Mouse (Mus musculus): ENCODE measurements at regions not wholly inside any gene's neighbourhood (a gene's known extent, or its start where the extent isn't known, plus 50 kb on each side); places are given as distances from the start of the nearest gene placed in this dataset.

GRCm38 (mm10) chr4:9046436-9046835, 807.6 kb upstream of the Car8 start:
- no peak overlapping the region for H3K4me2 ChIP-seq
- 86% methylated on average over 14 of the region's 14 CpGs for WGBS
- no peaks in the 10 kb centered on the region for H3K4me1 ChIP-seq (replicated peaks)
- H3K9ac ChIP-seq, result no peak overlapping the region
- H3K27ac ChIP-seq (replicated peaks), result no peak overlapping the region
- no peak overlapping the region for H3K4me3 ChIP-seq
- no peak for ATAC-seq (ENCODE audit: low FRiP score, low read depth)
- no peaks in the 10 kb centered on the region for H3K36me3 ChIP-seq
- no peaks in the 10 kb centered on the region for H3K9me3 ChIP-seq
- no peaks in the 10 kb centered on the region for H3K27me3 ChIP-seq

GRCm38 (mm10) chr4:9046030-9046429, 807.2 kb upstream of the Car8 start:
- H3K9me3 ChIP-seq, result no peaks in the 10 kb centered on the region
- no peaks in the 10 kb centered on the region for H3K27me3 ChIP-seq
- no peak for ATAC-seq (ENCODE audit: low FRiP score, low read depth)
- no peaks in the 10 kb centered on the region for H3K4me1 ChIP-seq (replicated peaks)
- no peaks in the 10 kb centered on the region for H3K36me3 ChIP-seq
- no peak overlapping the region for H3K27ac ChIP-seq (replicated peaks)
- H3K9ac ChIP-seq, result no peak overlapping the region
- WGBS, result 79% methylated on average over 4 of the region's 4 CpGs
- no peak overlapping the region for H3K4me3 ChIP-seq
- H3K4me2 ChIP-seq, result no peak overlapping the region

GRCm38 (mm10) chr4:9036005-9036404, 797.2 kb upstream of the Car8 start:
- H3K27me3 ChIP-seq, result no peaks in the 10 kb centered on the region
- no peak overlapping the region for H3K9ac ChIP-seq
- H3K9me3 ChIP-seq, result no peaks in the 10 kb centered on the region
- no peak overlapping the region for H3K4me3 ChIP-seq
- ATAC-seq (ENCODE audit: low FRiP score, low read depth), result no peak
- H3K36me3 ChIP-seq, result no peaks in the 10 kb centered on the region
- no peak overlapping the region for H3K4me2 ChIP-seq
- H3K27ac ChIP-seq (replicated peaks), result no peak overlapping the region
- 83% methylated on average over 4 of the region's 4 CpGs for WGBS
- H3K4me1 ChIP-seq (replicated peaks), result no peaks in the 10 kb centered on the region

- H3K9me3 ChIP-seq, result no peaks in the 10 kb centered on the region
- no peak overlapping the region for H3K4me3 ChIP-seq
- H3K4me1 ChIP-seq (replicated peaks), result no peaks in the 10 kb centered on the region
- no peak overlapping the region for H3K27ac ChIP-seq (replicated peaks)
- H3K36me3 ChIP-seq, result no peaks in the 10 kb centered on the region
- no peak overlapping the region for H3K4me2 ChIP-seq
- peak; percentile 53 for ATAC-seq (ENCODE audit: low FRiP score, low read depth)
- 68% methylated on average over 4 of the region's 4 CpGs for WGBS
- H3K27me3 ChIP-seq, result no peaks in the 10 kb centered on the region
- H3K9ac ChIP-seq, result no peak overlapping the region
These were observed 796.5 kb upstream of the Car8 start for GRCm38 (mm10) chr4:9035350-9035749.

GRCm38 (mm10) chr4:9034280-9034679, 795.4 kb upstream of the Car8 start:
- no peaks in the 10 kb centered on the region for H3K36me3 ChIP-seq
- H3K4me3 ChIP-seq, result no peak overlapping the region
- H3K9ac ChIP-seq, result no peak overlapping the region
- no peak overlapping the region for H3K27ac ChIP-seq (replicated peaks)
- 69% methylated on average over 4 of the region's 4 CpGs for WGBS
- no peak for ATAC-seq (ENCODE audit: low FRiP score, low read depth)
- H3K9me3 ChIP-seq, result no peaks in the 10 kb centered on the region
- no peaks in the 10 kb centered on the region for H3K4me1 ChIP-seq (replicated peaks)
- no peak overlapping the region for H3K4me2 ChIP-seq
- no peaks in the 10 kb centered on the region for H3K27me3 ChIP-seq

DNA sequence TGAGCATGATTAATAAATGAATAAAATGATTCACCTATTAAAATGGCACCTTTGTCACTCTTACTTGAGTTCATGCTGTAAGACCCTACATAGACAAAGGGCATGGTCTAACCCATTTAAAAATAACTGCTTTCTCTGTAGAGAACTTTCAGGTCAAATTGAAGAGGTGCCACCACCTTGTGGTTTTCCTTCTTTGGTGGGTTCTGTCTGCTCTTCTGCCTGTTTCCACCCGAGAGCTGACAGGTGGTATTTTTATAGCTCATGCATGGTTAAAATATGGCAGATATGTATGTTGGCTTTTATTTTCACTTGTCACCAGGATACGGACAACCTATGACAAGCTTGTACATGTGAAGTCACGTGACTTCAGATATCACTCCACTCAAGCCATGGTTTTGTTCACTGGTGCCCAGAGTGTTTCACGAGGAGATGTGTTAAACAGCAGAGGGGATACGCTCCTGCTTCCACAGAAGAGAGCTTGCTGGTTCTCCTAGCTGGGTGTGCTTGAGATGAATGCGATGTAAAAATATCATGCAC, 794.3 kb upstream of the Car8 start:
- H3K4me3 ChIP-seq, result no peak overlapping the region
- 89% methylated on average over 6 of the region's 6 CpGs for WGBS

DNA sequence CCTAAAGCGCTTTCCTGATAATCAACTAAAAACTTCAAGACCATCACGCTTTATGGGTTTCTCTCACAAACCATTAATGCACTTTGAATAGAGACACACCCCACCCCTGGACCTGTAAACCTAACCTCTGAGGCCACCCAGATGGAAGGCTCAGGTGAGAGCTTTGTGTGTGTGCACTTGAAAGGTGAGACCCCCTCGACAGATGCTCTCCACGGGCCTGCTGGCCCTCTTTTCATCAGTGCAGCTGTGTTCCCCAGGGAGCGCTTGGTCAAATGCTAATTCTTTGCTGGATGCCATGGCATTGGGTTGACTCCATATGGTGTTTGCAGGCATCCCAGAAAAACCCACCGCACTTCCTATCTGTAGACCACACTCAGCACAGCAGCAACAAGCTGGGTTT, 792.8 kb upstream of the Car8 start:
- Histone ChIP-seq H3K4me1 (replicated peaks) (peaks cover 23% of the 10 kb centered on the region), H3K9ac (no peak overlapping the region), H3K27me3 (no peaks in the 10 kb centered on the region), H3K4me2 (no peak overlapping the region), H3K4me3 (no peak overlapping the region), H3K27ac (replicated peaks) (no peak overlapping the region), H3K36me3 (no peaks in the 10 kb centered on the region), H3K9me3 (no peaks in the 10 kb centered on the region)
- WGBS, result 48% methylated on average over 6 of the region's 6 CpGs
- ATAC-seq (ENCODE audit: low FRiP score, low read depth), result no peak

More for the DNA sequence above, 794.3 kb upstream of the Car8 start:
- H3K9ac ChIP-seq, result no peak overlapping the region
- ATAC-seq (ENCODE audit: low FRiP score, low read depth), result no peak
- no peaks in the 10 kb centered on the region for H3K9me3 ChIP-seq
- H3K27me3 ChIP-seq, result no peaks in the 10 kb centered on the region
- H3K27ac ChIP-seq (replicated peaks), result no peak overlapping the region
- H3K36me3 ChIP-seq, result no peaks in the 10 kb centered on the region
- peaks cover 10% of the 10 kb centered on the region for H3K4me1 ChIP-seq (replicated peaks)
- H3K4me2 ChIP-seq, result no peak overlapping the region

DNA sequence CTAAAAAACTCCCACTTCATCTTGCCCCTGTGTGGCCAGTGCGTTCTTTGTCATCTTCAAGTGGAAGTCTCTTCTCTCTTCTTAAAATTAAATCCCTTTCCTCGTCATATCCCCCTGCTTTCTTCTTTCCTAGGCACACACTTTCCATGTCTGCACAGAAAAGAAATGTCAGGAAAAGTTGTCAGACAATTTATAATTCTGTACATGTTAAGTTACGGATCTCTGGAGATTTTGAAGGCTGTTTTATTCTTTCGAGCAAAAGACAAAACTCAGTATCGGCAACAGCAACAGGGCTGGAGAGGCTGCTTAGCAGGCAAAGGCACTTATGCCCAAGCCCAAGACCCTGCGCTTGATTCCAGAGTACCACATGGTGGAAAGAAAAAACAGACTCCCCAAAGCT, 790.1 kb upstream of the Car8 start:
- Histone ChIP-seq H3K4me2 (peak overlapping the region; percentile 90), H3K4me3 (peak overlapping the region; percentile 40), H3K9me3 (no peaks in the 10 kb centered on the region), H3K9ac (peak overlapping the region; percentile 47), H3K27me3 (no peaks in the 10 kb centered on the region), H3K36me3 (no peaks in the 10 kb centered on the region), H3K27ac (replicated peaks) (peak overlapping the region; percentile 75), H3K4me1 (replicated peaks) (peaks cover 31% of the 10 kb centered on the region)
- WGBS, result 18% methylated on average over 6 of the region's 6 CpGs
- no peak for ATAC-seq (ENCODE audit: low FRiP score, low read depth)

DNA sequence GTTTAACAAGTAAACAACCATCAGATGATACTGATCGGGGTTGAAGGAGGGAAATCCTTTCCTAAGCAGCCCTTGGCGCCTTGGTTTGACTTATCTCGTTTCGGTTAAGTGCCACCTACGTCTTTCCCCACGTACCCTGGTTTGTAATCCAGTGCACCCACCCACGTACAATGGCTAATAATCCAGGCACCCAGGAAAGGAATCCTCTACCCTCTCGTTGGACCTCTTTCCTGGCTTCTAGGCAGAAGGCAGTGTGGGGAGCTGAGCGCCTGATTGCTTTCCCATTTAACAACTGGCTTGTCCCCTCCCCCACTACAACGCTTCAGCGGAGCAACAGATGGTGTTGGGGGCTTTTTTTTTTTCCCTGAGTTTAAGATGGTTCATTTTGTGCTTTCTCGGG, 789.6 kb upstream of the Car8 start:
- 2% methylated on average over 12 of the region's 12 CpGs for WGBS
- Histone ChIP-seq H3K9ac (peak overlapping the region; percentile 47), H3K36me3 (no peaks in the 10 kb centered on the region), H3K4me1 (replicated peaks) (peaks cover 31% of the 10 kb centered on the region), H3K4me2 (peak overlapping the region; percentile 90), H3K27ac (replicated peaks) (peak overlapping the region; percentile 75), H3K9me3 (no peaks in the 10 kb centered on the region), H3K4me3 (peak overlapping the region; percentile 40), H3K27me3 (no peaks in the 10 kb centered on the region)
- 0 out of 2 replicates have a peak, but pooled peaks have one; percentile 14 for ATAC-seq (ENCODE audit: low FRiP score, low read depth)

- H3K9ac ChIP-seq, result peak overlapping the region; percentile 47
- ATAC-seq (ENCODE audit: low FRiP score, low read depth), result peak; percentile 93
- WGBS, result under 1% methylated on average over 30 of the region's 30 CpGs
- no peaks in the 10 kb centered on the region for H3K36me3 ChIP-seq
- no peaks in the 10 kb centered on the region for H3K27me3 ChIP-seq
- peak overlapping the region; percentile 40 for H3K4me3 ChIP-seq
- peaks cover 31% of the 10 kb centered on the region for H3K4me1 ChIP-seq (replicated peaks)
- peak overlapping the region; percentile 90 for H3K4me2 ChIP-seq
- no peaks in the 10 kb centered on the region for H3K9me3 ChIP-seq
- H3K27ac ChIP-seq (replicated peaks), result peak overlapping the region; percentile 75
These were observed 789.1 kb upstream of the Car8 start for GRCm38 (mm10) chr4:9027798-9028404.

DNA sequence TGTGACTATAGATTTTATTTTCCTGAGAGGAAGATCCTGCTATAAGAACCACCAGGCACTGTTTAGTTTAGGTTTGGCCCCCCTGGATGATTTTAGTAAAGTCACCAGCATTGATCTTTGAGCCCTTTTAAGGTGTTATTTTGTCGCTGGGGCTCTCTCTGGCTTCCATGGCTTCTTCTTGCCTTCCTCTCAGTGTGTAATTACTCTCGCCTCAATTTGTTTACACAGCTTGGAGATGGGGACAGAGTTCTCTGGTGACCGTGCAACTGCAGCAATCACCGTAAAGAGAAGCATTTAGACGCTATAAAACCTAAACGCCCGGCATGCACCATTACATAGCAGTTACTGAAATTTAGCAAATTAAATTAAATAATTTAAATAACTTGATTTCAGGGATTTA, 788.5 kb upstream of the Car8 start:
- no peaks in the 10 kb centered on the region for H3K27me3 ChIP-seq
- no peaks in the 10 kb centered on the region for H3K36me3 ChIP-seq
- H3K9ac ChIP-seq, result no peak overlapping the region
- H3K27ac ChIP-seq (replicated peaks), result peak overlapping the region; percentile 74
- peak; percentile 58 for ATAC-seq (ENCODE audit: low FRiP score, low read depth)
- no peaks in the 10 kb centered on the region for H3K9me3 ChIP-seq
- WGBS, result 10% methylated on average over 7 of the region's 7 CpGs
- peak overlapping the region; percentile 90 for H3K4me2 ChIP-seq
- peaks cover 31% of the 10 kb centered on the region for H3K4me1 ChIP-seq (replicated peaks)
- H3K4me3 ChIP-seq, result peak overlapping the region; percentile 40

DNA sequence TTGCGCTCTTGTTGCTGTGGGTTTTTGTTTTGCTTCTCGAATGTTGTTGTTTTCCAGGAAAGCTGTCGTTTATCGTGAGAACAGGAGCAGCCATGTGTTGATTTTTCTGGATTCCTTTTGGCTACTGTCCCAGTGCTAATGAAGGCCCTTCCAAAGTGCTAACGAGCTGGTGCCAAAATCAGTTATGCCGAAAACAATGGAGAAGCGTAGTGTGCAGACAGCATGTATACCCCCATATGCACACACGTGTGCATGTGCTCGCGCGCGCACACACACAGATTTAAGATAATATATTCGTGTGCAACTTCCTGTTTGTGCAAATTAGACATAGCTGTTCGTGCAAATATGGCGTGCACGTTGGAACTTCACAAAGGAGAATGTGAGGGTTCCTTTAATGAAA, 788.0 kb upstream of the Car8 start:
- ATAC-seq (ENCODE audit: low FRiP score, low read depth), result no peak
- peak overlapping the region; percentile 74; the same call in 1 of the 2 replicates for H3K27ac ChIP-seq (replicated peaks)

More for the DNA sequence above, 788.0 kb upstream of the Car8 start:
- H3K4me1 ChIP-seq (replicated peaks), result peaks cover 31% of the 10 kb centered on the region
- peak overlapping the region; percentile 90; the same call in 1 of the 2 replicates for H3K4me2 ChIP-seq
- no peaks in the 10 kb centered on the region for H3K9me3 ChIP-seq
- no peaks in the 10 kb centered on the region for H3K27me3 ChIP-seq
- no peaks in the 10 kb centered on the region for H3K36me3 ChIP-seq
- H3K4me3 ChIP-seq, result no peak overlapping the region
- 46% methylated on average over 16 of the region's 16 CpGs for WGBS
- no peak overlapping the region for H3K9ac ChIP-seq

All from hindbrain, embryonic 15.5 days (tissue).